Mouse (Mus musculus) CH12.LX (cell line): ENCODE data around the gene Zfp3. TPM values are rescaled to one million over a fixed set of nuclear protein-coding genes. Genes with fewer than 3 reads are reported as not detected.

Source experiments
- DNase-seq: peaks from one replicate; pipeline ENCODE4 v3.0.0-alpha.2; 2013; ENCODE audit errors: extremely low read depth
- H3K27ac ChIP-seq: 2 replicates; pipeline ENCODE4 v1.5.1; 2012; ENCODE audit warnings: low read depth, mild to moderate bottlenecking, control low read depth, moderate library complexity; ENCODE audit not compliant: insufficient read depth
- H3K27me3 ChIP-seq: replicated peaks from 2 replicates; pipeline ENCODE3; 2012; ENCODE audit warnings: inconsistent platforms
- H3K36me3 ChIP-seq, 2 experiments: replicated peaks in 1 of 2; 2 replicates each; pipeline versions ENCODE3 to v1.6.1; 2012; ENCODE audit warnings: inconsistent platforms in 1 of 2, low read length in 1 of 2, mild to moderate bottlenecking in 1 of 2, mixed read lengths in 1 of 2, moderate library complexity in 1 of 2; ENCODE audit not compliant: control insufficient read depth in 1 of 2, insufficient read depth in 1 of 2
- H3K4me1 ChIP-seq, 2 experiments: 2 replicates each; pipeline ENCODE4 v1.6.1; 2012; ENCODE audit warnings: inconsistent platforms in 1 of 2, moderate library complexity in 1 of 2; ENCODE audit not compliant: insufficient read depth in 2 of 2, control insufficient read depth in 1 of 2
- H3K4me2 ChIP-seq: 2 replicates; pipeline ENCODE4 v1.6.1; 2012; ENCODE audit warnings: low read depth, mild to moderate bottlenecking, control low read depth; ENCODE audit not compliant: poor library complexity, insufficient read depth, severe bottlenecking
- H3K4me3 ChIP-seq, 3 experiments: fragments of 150-350 bp in 1 of 3; sonication (generic) in 1 of 3; replicated peaks in 1 of 3; 2 replicates each; pipeline versions ENCODE3 to v1.5.1; 2011 to 2012; ENCODE audit warnings: low read depth in 2 of 3, low read length in 2 of 3, mild to moderate bottlenecking in 2 of 3, moderate library complexity in 2 of 3, control low read depth in 1 of 3, improper control_type of control experiment in 1 of 3, inconsistent platforms in 1 of 3, mixed read lengths in 1 of 3; ENCODE audit not compliant: poor library complexity in 1 of 3
- H3K79me2 ChIP-seq: replicated peaks from 2 replicates; pipeline ENCODE4 v1.6.1; 2012; ENCODE audit warnings: mild to moderate bottlenecking, moderate library complexity; ENCODE audit not compliant: control insufficient read depth, poor library complexity, insufficient read depth, severe bottlenecking; ENCODE audit errors: extremely low read depth
- H3K9ac ChIP-seq: 2 replicates; pipeline ENCODE4 v1.6.1; 2012; ENCODE audit warnings: low read depth, mild to moderate bottlenecking, control low read depth, moderate library complexity; ENCODE audit not compliant: insufficient read depth
- H3K9me3 ChIP-seq: replicated peaks from 2 replicates; pipeline ENCODE3; 2012; ENCODE audit warnings: low read length, inconsistent platforms, mixed read lengths
- CHD1 ChIP-seq: IDR thresholded peaks from 2 replicates; pipeline ENCODE4 v1.6.1; 2012; ENCODE audit warnings: low read depth, low read length, improper control_type of control experiment, inconsistent platforms
- CHD2 ChIP-seq: IDR thresholded peaks from 2 replicates; pipeline ENCODE4 v1.6.1; 2011; ENCODE audit warnings: low read length, improper control_type of control experiment
- EP300 ChIP-seq: IDR thresholded peaks from 2 replicates; pipeline ENCODE4 v1.6.1; 2011; ENCODE audit warnings: low read length, improper control_type of control experiment
- HCFC1 ChIP-seq: IDR thresholded peaks from 2 replicates; pipeline ENCODE4 v1.6.1; 2012; ENCODE audit warnings: low read depth, mild to moderate bottlenecking, inconsistent platforms, low read length, improper control_type of control experiment
- JUND ChIP-seq: conservative IDR thresholded peaks from 2 replicates; pipeline ENCODE4 v1.6.1; 2011; ENCODE audit warnings: low read depth, low read length, improper control_type of control experiment
- MAZ ChIP-seq: IDR thresholded peaks from 2 replicates; pipeline ENCODE4 v1.6.1; 2012; ENCODE audit warnings: low read depth, mild to moderate bottlenecking, inconsistent platforms, low read length, improper control_type of control experiment, moderate library complexity
- MYC ChIP-seq: IDR thresholded peaks from 2 replicates; pipeline ENCODE4 v1.6.1; 2011; ENCODE audit warnings: low read depth, mild to moderate bottlenecking, improper control_type of control experiment, low read length
- NELFE ChIP-seq: IDR thresholded peaks from 2 replicates; pipeline ENCODE4 v1.6.1; 2011; ENCODE audit warnings: low read depth, low read length, improper control_type of control experiment
- NRF1 ChIP-seq: IDR thresholded peaks from 2 replicates; pipeline ENCODE4 v1.6.1; 2014; ENCODE audit warnings: low read depth, mild to moderate bottlenecking, inconsistent platforms, low read length, improper control_type of control experiment, moderate library complexity
- RCOR1 ChIP-seq: conservative IDR thresholded peaks from 2 replicates; pipeline ENCODE4 v1.6.1; 2012; ENCODE audit warnings: low read depth, mild to moderate bottlenecking, inconsistent platforms, low read length, improper control_type of control experiment
- SMC3 ChIP-seq: IDR thresholded peaks from 2 replicates; pipeline ENCODE4 v1.6.1; 2011; ENCODE audit warnings: low read depth, low read length, improper control_type of control experiment
- TCF12 ChIP-seq: IDR thresholded peaks from 2 replicates; pipeline ENCODE4 v1.6.1; 2014; ENCODE audit warnings: low read depth, mild to moderate bottlenecking, inconsistent platforms, low read length, improper control_type of control experiment
- USF2 ChIP-seq: conservative IDR thresholded peaks from 2 replicates; pipeline ENCODE4 v1.6.1; 2011; ENCODE audit warnings: low read depth, low read length, improper control_type of control experiment
- ZC3H11A ChIP-seq: IDR thresholded peaks from 2 replicates; pipeline ENCODE4 v1.6.1; 2012; ENCODE audit warnings: low read depth, mild to moderate bottlenecking, inconsistent platforms, low read length, improper control_type of control experiment
- ZKSCAN1 ChIP-seq: IDR thresholded peaks from 2 replicates; pipeline ENCODE4 v1.6.1; 2012; ENCODE audit warnings: low read depth, inconsistent platforms, low read length, improper control_type of control experiment, borderline replicate concordance
- ZMIZ1 ChIP-seq: IDR thresholded peaks from 2 replicates; pipeline ENCODE4 v1.6.1; 2012; ENCODE audit warnings: low read depth, mild to moderate bottlenecking, inconsistent platforms, low read length, improper control_type of control experiment
- dilution Hi-C: fragments of 300-500 bp; cut with MboI; formaldehyde crosslinking; loops from 2 replicates; pipeline ENCODE4 v1.14.3; 2020; ENCODE audit warnings: low sequenced_read_pairs; ENCODE audit not compliant: extremely low pct_unique_long_range_greater_than_20kb, extremely low pct_ligation_motif_present
- in situ Hi-C: fragments of 300-500 bp; cut with MboI; formaldehyde crosslinking; loops from 3 replicates; pipeline ENCODE4 v1.14.3; 2019; ENCODE audit warnings: low sequenced_read_pairs, low pct_ligation_motif_present, low pct_unique_long_range_greater_than_20kb, mixed read lengths
- polyA plus RNA-seq: library from polyadenylated mRNA; unstranded; fragments of >175 nt; gene quantifications from 2 replicates; pipeline ENCODE4 v1.2.1, GENCODE M21; 2012; ENCODE audit warnings: low read depth; ENCODE audit not compliant: insufficient read length
- total RNA-seq, 2 experiments: library from RNA; depleted of rRNA; stranded (reverse); fragments of 300-350 nt in 1 of 2; fragments of >200 nt in 1 of 2; gene quantifications; 2 replicates each; pipeline ENCODE4 v1.2.3; 2012 to 2014

The Zfp3 gene
- total and polyA plus RNA-seq, 3 experiments = 1.7 to 3.5 (median 2.0) TPM

DNA sequence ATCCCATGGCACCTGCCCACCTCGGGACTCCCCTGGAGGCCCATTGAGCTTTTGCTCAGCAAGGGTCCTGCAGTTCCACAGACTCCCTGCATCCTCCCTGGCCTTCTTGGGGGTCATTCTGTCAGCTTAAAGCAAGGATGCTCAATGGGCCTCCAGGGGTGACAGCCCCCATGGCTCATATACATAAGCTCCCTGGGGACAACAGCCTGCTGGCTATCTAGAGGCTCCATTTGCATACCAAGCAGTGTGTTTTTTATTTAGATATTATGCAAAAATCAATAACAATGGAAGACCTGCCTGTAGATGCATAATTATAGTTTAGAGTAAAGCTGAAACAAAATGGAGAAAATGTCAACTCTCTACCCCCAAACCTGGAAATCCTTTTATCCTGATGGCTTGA lies 45.0 kb downstream of the Zfp3 start:
- H3K9me3 ChIP-seq = no peaks in the 10 kb centered on the region
- DNase-seq = no peak
- no peaks in the 10 kb centered on the region for H3K79me2 ChIP-seq
- dilution Hi-C loops (no loop called here), in situ Hi-C loops (no loop called here)
- H3K9ac ChIP-seq = no peak overlapping the region
- no peak overlapping the region for H3K4me2 ChIP-seq
- H3K27me3 ChIP-seq = no peaks in the 10 kb centered on the region
- peaks cover 28 to 74% of the 10 kb centered on the region in 2 experiments for H3K4me1 ChIP-seq
- no peaks in the 10 kb centered on the region for H3K36me3 ChIP-seq
- TF ChIP-seq NELFE = no peak
- no peak for TF ChIP-seq ZKSCAN1
- no peak for TF ChIP-seq RCOR1
- TF ChIP-seq USF2 = no peak
- no peak for TF ChIP-seq MAZ
- no peak for TF ChIP-seq MYC
- H3K27ac ChIP-seq = no peak overlapping the region
- no peak overlapping the region for H3K4me3 ChIP-seq

DNA sequence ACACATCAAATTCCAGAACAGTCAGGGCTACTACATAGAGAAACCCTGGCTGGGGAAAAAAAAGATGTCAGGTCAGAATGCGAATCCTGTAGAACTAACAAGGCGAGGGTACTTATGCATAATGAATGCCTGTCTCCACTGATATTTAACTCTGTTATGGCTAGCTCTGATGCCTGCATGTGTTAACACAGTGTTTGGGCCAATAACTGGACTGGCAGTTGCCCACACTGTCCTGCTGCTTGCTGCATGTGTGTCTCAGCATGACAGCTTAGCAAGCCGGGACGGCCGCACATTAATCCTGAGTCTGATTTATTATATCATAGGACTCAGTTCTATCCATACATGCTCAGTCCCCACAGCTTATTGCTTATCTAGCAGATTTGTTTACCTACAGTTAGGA lies 47.0 kb downstream of the Zfp3 start:
- dilution Hi-C loops = no loop called here
- Histone ChIP-seq H3K4me3 (no peak overlapping the region), H3K36me3 (no peaks in the 10 kb centered on the region), H3K4me2 (no peak overlapping the region), H3K4me1 (peaks cover 13 to 65% of the 10 kb centered on the region in 2 experiments), H3K9ac (no peak overlapping the region), H3K9me3 (no peaks in the 10 kb centered on the region), H3K27me3 (no peaks in the 10 kb centered on the region), H3K79me2 (no peaks in the 10 kb centered on the region), H3K27ac (no peak overlapping the region)
- no peak for DNase-seq
- TF ChIP-seq MAZ = no peak
- TF ChIP-seq TCF12 = no peak
- TF ChIP-seq HCFC1 = no peak
- no peak for TF ChIP-seq SMC3
- TF ChIP-seq JUND = no peak
- no peak for TF ChIP-seq NRF1
- TF ChIP-seq CHD2 = no peak
- no peak for TF ChIP-seq ZMIZ1
- TF ChIP-seq ZC3H11A = no peak
- no peak for TF ChIP-seq EP300
- TF ChIP-seq CHD1 = no peak
- no peak for TF ChIP-seq NELFE
- TF ChIP-seq MYC = no peak
- in situ Hi-C loops = loop anchor here (5.0 kb wide), 1 partner anchor 34 kb away; no protein-coding TSS in a partner anchor
